Mouse (Mus musculus): ENCODE measurements around the gene Gls2. TPM values are rescaled to one million over a fixed set of nuclear protein-coding genes. Genes with fewer than 3 reads are reported as not detected.
"Not testable (repeated sequence)": the region's sequence is repeated elsewhere in the genome, so short reads cannot be mapped to it uniquely, and the experiment has no call there.

Gene Gls2
- polyA plus RNA-seq, 1 experiment from 2014 or later = 1.1 TPM

DNA sequence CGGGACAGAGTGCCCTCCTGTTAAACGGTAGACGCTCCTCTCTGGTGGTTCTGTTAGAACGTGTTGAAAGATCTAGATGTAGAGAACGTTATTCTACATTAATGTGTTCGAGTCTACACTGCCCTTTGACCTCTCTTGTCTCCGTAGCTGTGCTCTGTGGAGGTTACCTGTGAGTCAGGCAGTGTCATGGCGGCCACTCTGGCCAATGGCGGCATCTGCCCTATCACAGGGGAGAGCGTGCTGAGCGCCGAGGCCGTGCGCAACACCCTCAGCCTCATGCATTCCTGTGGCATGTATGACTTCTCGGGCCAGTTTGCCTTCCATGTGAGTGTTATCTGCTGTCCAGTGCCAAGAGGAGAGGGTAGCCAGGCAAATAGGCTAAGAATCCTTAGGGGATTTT lies 10.7 kb downstream of the Gls2 start:
- no peak for ATAC-seq (ENCODE audit: insufficient number of reproducible peaks, insufficient read depth, low FRiP score, low TSS enrichment)

DNA sequence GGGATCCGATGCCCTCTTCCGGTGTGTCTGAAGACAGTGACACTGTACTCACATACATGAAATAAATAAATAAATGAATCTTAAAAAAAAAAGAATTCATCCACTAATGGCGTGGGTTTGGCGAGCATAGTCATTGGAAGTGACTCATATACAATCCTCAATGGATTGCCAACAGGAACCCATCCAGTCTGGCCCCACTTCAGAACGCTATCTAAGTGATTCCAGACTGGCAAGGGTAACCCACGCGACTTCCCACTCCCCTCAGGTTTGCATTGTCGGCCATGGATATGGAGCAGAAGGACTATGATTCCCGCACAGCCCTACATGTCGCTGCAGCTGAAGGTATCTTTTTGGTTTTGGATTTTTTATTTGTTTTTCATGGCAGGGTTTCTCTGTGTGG lies 14.1 kb downstream of the Gls2 start:
- no peaks in the 10 kb centered on the region for H3K27me3 ChIP-seq
- 91% methylated on average over 10 of the region's 10 CpGs for WGBS

More for the DNA sequence above, 10.7 kb downstream of the Gls2 start:
- 0 out of 2 replicates have a peak, but pooled peaks cover 3% of the 10 kb centered on the region for H3K36me3 ChIP-seq
- no peaks in the 10 kb centered on the region for H3K9me3 ChIP-seq
- H3K9ac ChIP-seq = no peak overlapping the region
- H3K4me2 ChIP-seq (replicated peaks) = no peak overlapping the region
- H3K4me1 ChIP-seq = no peaks in the 10 kb centered on the region
- no peaks in the 10 kb centered on the region for H3K27me3 ChIP-seq
- no peak overlapping the region for H3K4me3 ChIP-seq
- 85% methylated on average over 15 of the region's 15 CpGs for WGBS
- H3K27ac ChIP-seq = no peak overlapping the region

DNA sequence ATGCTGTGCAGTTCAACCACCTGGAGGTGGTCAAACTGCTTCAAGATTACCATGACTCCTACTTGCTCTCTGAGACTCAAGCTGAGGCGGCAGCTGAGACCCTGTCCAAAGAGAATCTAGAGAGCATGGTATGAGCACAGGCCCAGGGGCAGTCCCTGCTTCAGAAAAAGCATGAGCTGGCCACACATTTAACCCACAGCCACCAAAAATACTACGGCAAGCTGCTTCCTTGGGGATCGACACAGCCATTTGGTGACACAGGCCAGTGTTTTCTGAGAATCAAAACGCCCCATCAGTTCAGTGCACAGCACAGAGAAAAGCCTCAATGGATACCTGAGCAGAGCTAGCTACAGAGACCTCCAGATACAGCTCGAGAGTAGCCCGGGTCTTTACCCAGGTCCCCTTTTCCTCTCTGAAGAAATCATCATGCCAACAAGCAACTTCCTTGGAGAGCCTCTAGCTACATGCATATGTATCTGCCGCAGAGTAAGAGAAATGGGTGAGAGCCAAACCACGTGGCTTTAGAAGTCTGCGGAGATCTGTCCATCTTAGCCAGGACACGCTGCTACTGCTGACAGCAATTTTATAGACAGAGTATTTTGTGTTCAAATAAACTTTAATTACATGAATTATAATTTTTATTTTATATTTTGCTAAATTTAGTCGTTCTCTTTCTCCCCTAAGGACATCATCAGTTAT lies 15.2 kb downstream of the Gls2 start:
- Histone ChIP-seq H3K36me3 (0 out of 2 replicates have a peak, but pooled peaks cover 3% of the 10 kb centered on the region), H3K4me1 (peaks cover 9% of the 10 kb centered on the region), H3K27ac (no peak overlapping the region), H3K9ac (no peak overlapping the region), H3K27me3 (peaks cover 5% of the 10 kb centered on the region; the same call in 1 of the 2 replicates), H3K4me3 (no peak overlapping the region), H3K9me3 (no peaks in the 10 kb centered on the region), H3K4me2 (replicated peaks) (no peak overlapping the region)
- 89% methylated on average over 11 of the region's 11 CpGs for WGBS
- ATAC-seq (ENCODE audit: insufficient number of reproducible peaks, insufficient read depth, low FRiP score, low TSS enrichment) = no peak

More for the DNA sequence above, 14.1 kb downstream of the Gls2 start:
- Histone ChIP-seq H3K27ac (no peak overlapping the region), H3K4me2 (replicated peaks) (no peak overlapping the region), H3K4me3 (no peak overlapping the region), H3K9me3 (no peaks in the 10 kb centered on the region), H3K4me1 (peaks cover 9% of the 10 kb centered on the region), H3K9ac (no peak overlapping the region), H3K36me3 (0 out of 2 replicates have a peak, but pooled peaks cover 3% of the 10 kb centered on the region)
- no peak for ATAC-seq (ENCODE audit: insufficient number of reproducible peaks, insufficient read depth, low FRiP score, low TSS enrichment)

DNA sequence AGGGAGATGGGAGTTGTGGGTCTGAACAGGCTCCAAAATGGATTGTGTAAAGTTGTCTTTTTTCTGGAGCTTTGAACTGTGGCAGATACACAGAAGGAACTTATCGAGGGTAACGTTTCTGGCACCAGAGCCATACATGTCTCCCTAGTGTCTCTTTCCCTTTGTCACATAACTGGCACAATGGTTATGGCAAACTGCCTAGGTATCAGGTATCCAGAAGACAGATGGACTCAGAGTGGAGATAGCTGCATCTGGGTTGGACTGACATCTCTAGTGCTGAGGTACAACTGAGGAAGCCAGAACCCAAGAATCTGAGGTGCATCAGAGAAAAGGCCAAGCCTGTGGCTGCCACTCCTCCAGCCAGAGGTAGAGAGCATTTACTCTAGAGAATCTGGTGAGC lies 15.9 kb downstream of the Gls2 start:
- Histone ChIP-seq H3K4me3 (no peak overlapping the region), H3K36me3 (0 out of 2 replicates have a peak, but pooled peaks cover 3% of the 10 kb centered on the region), H3K4me2 (replicated peaks) (peak overlapping the region; percentile 67; the same call in 1 of the 2 replicates), H3K9me3 (no peaks in the 10 kb centered on the region), H3K4me1 (peaks cover 9% of the 10 kb centered on the region), H3K9ac (no peak overlapping the region), H3K27ac (0 out of 2 replicates have a peak overlapping the region, but pooled peaks have one; percentile 25), H3K27me3 (peaks cover 5% of the 10 kb centered on the region; the same call in 1 of the 2 replicates)
- 91% methylated on average over 2 of the region's 2 CpGs for WGBS
- no peak for ATAC-seq (ENCODE audit: insufficient number of reproducible peaks, insufficient read depth, low FRiP score, low TSS enrichment)

DNA sequence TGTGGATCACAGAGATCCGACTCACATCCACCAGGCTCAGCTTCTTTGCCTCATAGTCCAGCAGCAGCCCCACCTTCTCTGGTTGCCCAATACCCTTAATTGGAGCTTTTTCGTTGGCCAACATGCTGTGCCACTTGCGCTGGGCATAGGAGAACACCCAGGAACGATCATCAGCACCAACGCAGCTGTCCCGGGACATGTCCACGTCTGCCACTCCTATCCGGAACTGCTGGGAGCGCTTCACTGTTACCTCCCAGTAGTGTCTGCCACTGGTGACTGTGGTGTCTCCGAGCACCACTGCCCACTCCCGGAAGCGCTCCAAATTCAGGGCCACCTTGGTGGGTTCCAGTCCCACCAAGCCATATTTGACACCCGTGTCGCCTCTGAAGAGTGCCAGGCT lies 16.7 kb downstream of the Gls2 start:
- Histone ChIP-seq H3K27me3 (peaks cover 5% of the 10 kb centered on the region; the same call in 1 of the 2 replicates), H3K27ac (no peak overlapping the region), H3K4me1 (peaks cover 9% of the 10 kb centered on the region), H3K36me3 (0 out of 2 replicates have a peak, but pooled peaks cover 3% of the 10 kb centered on the region), H3K9ac (peak overlapping the region; percentile 56), H3K4me3 (peak overlapping the region; percentile 58), H3K4me2 (replicated peaks) (peak overlapping the region; percentile 67), H3K9me3 (no peaks in the 10 kb centered on the region)
- ATAC-seq (ENCODE audit: insufficient number of reproducible peaks, insufficient read depth, low FRiP score, low TSS enrichment) = peak; percentile 48; the same call in 1 of the 2 replicates
- WGBS = 26% methylated on average over 14 of the region's 14 CpGs

DNA sequence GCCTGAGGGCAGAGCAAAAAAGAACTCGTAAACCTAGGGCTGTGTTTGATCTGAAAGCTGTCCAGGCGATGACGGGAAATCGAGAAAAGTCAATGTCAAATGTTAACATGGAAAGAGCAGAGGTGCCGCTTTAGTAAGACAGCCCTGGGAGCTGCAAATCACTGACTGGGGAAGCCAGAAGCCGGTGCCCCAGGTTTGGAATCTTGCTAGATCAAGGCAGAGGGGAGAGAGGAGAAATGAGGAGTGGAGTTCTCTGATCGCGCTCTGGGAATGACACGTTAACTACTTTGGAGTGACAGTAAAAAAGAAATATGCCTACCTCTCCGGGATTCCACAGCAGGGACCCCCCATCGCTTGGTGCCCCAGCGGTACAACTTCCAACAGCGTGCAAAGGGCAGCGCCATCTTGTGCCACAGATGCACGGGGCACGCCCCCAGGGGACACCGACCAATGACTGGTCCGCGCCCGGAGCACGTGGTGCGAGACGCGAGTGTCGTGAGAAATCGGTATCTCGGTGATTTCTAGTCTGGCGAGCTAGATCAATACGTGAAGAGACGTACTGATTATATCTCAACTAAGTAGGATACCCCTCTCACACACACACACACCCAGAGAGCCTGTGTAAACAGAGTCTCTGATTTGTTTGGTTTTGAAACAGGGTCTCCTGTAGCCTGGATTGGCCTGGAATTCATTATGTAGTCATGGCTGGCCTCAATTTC lies 17.3 kb downstream of the Gls2 start, which contains the start of gene Spryd4:
Spryd4 (minus strand) TSS at position 418 of the 719 bp plus-strand sequence.
- Histone ChIP-seq H3K36me3 (no peaks in the 10 kb centered on the region), H3K9ac (peak within 1 kb of the TSS; percentile 56), H3K4me2 (replicated peaks) (peak within 1 kb of the TSS; percentile 67), H3K9me3 (no peaks in the 10 kb centered on the region), H3K27me3 (peaks cover 5% of the 10 kb centered on the region; the same call in 1 of the 2 replicates), H3K4me3 (peak within 1 kb of the TSS; percentile 58), H3K4me1 (peaks cover 9% of the 10 kb centered on the region), H3K27ac (no peak within 1 kb of the TSS)
- peak; percentile 83; the same call in 1 of the 2 replicates for ATAC-seq (ENCODE audit: insufficient number of reproducible peaks, insufficient read depth, low FRiP score, low TSS enrichment)
- WGBS = under 1% methylated on average over 30 of the region's 30 CpGs

DNA sequence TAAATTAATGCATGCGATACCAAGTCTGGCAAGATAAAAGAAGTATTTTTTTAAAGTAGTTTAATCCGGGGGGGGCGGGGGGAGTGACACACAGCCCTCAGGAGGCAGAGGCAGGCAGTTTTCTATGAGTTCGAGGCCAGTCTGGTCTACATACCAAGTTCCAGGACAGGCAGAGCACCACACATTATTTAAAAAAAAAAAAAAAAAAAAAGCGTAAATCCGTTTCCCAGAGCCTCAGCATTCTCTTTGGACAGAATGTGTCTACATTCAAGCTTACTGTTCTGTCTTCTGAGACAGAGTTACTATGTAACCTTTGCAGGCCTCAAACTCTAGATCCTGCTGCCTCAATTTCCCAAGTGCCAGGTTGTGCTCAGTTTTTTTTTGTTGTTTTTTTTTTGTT lies 17.9 kb downstream of the Gls2 start:
- 48% methylated on average over 6 of the region's 6 CpGs for WGBS
- Histone ChIP-seq H3K36me3 (no peaks in the 10 kb centered on the region), H3K27me3 (peaks cover 5% of the 10 kb centered on the region; the same call in 1 of the 2 replicates), H3K4me1 (peaks cover 9% of the 10 kb centered on the region), H3K9me3 (no peaks in the 10 kb centered on the region), H3K4me3 (peak overlapping the region; percentile 58), H3K9ac (no peak overlapping the region; the same call in 1 of the 2 replicates), H3K27ac (no peak overlapping the region), H3K4me2 (replicated peaks) (peak overlapping the region; percentile 67)
- no peak for ATAC-seq (ENCODE audit: insufficient number of reproducible peaks, insufficient read depth, low FRiP score, low TSS enrichment)

DNA sequence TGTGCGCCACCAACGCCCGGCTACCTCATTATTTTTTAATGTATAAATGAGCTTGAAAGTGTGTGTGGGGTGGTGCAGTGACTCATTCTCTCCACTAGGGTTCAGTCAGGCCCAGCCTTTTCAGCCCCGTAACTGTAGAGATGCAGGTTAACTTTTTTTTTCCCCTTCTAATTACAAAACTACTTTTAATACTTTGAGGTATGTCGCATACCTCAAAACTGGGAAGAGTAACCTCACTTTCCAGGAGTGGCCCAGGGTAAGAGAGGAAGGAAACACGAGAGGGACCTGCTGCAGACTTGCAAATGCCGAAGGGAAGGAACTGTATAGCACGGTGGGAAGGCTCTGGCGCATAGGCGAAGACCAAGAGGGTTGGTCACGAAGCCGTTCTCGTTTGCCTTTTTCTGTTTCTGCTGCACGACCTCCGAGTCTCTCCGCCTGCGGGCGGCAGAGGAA lies 18.6 kb downstream of the Gls2 start:
- peak overlapping the region; percentile 27; the same call in 1 of the 2 replicates for H3K9ac ChIP-seq
- H3K4me2 ChIP-seq (replicated peaks) = peak overlapping the region; percentile 59
- H3K4me1 ChIP-seq = peaks cover 9% of the 10 kb centered on the region
- WGBS = 2% methylated on average over 18 of the region's 18 CpGs
- H3K27ac ChIP-seq = 0 out of 2 replicates have a peak overlapping the region, but pooled peaks have one; percentile 3
- no peaks in the 10 kb centered on the region for H3K36me3 ChIP-seq
- no peaks in the 10 kb centered on the region for H3K9me3 ChIP-seq
- H3K4me3 ChIP-seq = peak overlapping the region; percentile 31
- ATAC-seq (ENCODE audit: insufficient number of reproducible peaks, insufficient read depth, low FRiP score, low TSS enrichment) = 0 out of 2 replicates have a peak, but pooled peaks have one; percentile 38
- peaks cover 5% of the 10 kb centered on the region; the same call in 1 of the 2 replicates for H3K27me3 ChIP-seq

DNA sequence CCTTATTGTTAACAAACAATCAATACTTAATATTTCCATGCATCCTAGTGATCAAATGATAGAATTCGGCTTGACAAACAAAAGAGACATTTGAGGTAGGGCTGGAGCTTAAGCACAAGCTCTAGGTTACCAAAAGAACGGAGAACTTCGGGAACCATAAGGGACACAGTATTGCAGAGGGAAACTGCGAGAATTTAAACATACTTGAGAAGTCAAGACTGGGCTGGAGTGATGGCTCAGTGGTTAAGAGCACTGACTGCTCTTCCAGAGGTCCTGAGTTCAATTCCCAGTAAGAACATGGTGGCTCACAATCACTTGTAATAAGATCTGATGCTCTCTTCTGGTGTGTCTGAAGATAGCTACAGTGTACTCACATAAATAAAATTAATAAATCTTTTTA lies 19.9 kb downstream of the Gls2 start:
- H3K36me3 ChIP-seq; ATAC-seq (ENCODE audit: insufficient number of reproducible peaks, insufficient read depth, low FRiP score, low TSS enrichment); H3K4me1 ChIP-seq; H3K9me3 ChIP-seq; H3K27ac ChIP-seq; H3K9ac ChIP-seq; H3K4me3 ChIP-seq; H3K4me2 ChIP-seq (replicated peaks); H3K27me3 ChIP-seq: not testable (repeated sequence)
- 93% methylated on average over 4 of the region's 4 CpGs for WGBS

DNA sequence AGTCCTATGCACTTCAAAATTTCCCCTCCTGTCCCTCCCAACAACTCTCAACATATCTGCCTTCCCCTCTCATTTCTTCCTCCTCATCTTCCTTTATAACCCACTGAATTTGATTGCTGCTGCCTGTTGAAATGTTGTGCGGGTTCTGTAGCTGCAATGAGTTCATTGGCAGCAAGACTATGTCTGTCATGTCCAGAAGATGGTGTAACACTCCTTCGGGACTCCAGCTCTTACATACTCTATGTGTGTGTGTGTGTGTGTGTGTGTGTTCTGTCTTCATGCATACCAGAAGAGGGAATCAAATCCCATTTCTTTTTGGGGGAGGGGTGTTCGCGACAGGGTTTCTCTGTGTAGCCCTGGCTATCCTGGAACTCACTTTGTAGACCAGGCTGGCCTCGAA lies 20.7 kb downstream of the Gls2 start:
- ATAC-seq (ENCODE audit: insufficient number of reproducible peaks, insufficient read depth, low FRiP score, low TSS enrichment) = no peak
- H3K27me3 ChIP-seq = peaks cover 5% of the 10 kb centered on the region; the same call in 1 of the 2 replicates
- no peaks in the 10 kb centered on the region for H3K36me3 ChIP-seq
- H3K4me2 ChIP-seq (replicated peaks) = no peak overlapping the region
- no peak overlapping the region for H3K4me3 ChIP-seq
- peaks cover 9% of the 10 kb centered on the region for H3K4me1 ChIP-seq
- H3K9me3 ChIP-seq = no peaks in the 10 kb centered on the region
- H3K9ac ChIP-seq = no peak overlapping the region
- H3K27ac ChIP-seq = no peak overlapping the region
- 87% methylated on average over 5 of the region's 5 CpGs for WGBS

DNA sequence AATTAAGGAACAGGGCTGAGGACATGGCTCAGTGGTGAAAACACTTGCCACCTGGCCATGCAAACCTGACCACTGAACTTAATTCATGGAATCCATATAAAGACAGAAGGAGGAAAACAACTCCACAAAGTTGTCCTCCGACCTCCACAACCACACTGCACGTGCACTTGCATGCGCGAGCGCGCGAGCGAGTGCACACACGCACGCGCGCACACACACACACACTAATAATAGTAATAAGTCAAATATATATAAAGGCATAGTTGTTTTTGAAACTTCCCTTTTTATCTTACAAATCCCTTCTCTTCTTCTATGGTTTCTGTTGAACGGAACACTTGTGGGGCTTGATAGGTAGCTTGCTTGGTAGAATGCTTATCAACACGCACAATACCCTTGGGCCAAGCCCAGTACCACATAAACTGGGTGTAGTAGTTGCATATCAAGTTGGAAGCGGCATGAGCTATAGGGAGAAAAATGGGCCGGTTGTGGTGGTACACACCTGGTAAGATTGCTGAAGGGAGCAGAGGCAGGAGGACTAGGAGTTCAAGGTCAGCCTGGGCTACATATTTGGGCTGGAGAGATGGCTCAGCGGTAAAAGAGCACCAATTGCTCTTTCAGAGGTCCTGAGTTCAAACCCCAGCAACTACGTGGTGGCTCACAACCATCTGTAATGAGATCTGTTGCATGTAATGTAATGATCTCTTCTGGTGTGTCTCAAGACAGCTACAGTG lies 24.3 kb downstream of the Gls2 start:
- Histone ChIP-seq H3K9me3 (no peaks in the 10 kb centered on the region), H3K36me3 (no peaks in the 10 kb centered on the region), H3K9ac (no peak overlapping the region), H3K27ac (no peak overlapping the region), H3K27me3 (peaks cover 4% of the 10 kb centered on the region; the same call in 1 of the 2 replicates), H3K4me2 (replicated peaks) (no peak overlapping the region), H3K4me3 (no peak overlapping the region), H3K4me1 (no peaks in the 10 kb centered on the region)
- ATAC-seq (ENCODE audit: insufficient number of reproducible peaks, insufficient read depth, low FRiP score, low TSS enrichment) = no peak
- WGBS = 94% methylated on average over 18 of the region's 18 CpGs

All from embryonic facial prominence, embryonic 12.5 days (tissue).